Mouse (Mus musculus) testis, adult 10 weeks (tissue): ENCODE results near the gene Gpr137c. TPM values are rescaled to one million over a fixed set of nuclear protein-coding genes. Genes with fewer than 3 reads are reported as not detected.

Experiments used
- polyA plus RNA-seq: library from polyadenylated mRNA; stranded (reverse); fragments of 350-450 nt; fragmentation: Illumina TruSeq; extraction: RNeasy Lipid Tissue Mini Kit (QIAGEN cat#74804); gene quantifications from one replicate; pipeline ENCODE4 v1.2.3, GENCODE M21; 2014; ENCODE audit warnings: low read depth, low replicate concordance

Gene Gpr137c
- 5.7 TPM for polyA plus RNA-seq

DNA sequence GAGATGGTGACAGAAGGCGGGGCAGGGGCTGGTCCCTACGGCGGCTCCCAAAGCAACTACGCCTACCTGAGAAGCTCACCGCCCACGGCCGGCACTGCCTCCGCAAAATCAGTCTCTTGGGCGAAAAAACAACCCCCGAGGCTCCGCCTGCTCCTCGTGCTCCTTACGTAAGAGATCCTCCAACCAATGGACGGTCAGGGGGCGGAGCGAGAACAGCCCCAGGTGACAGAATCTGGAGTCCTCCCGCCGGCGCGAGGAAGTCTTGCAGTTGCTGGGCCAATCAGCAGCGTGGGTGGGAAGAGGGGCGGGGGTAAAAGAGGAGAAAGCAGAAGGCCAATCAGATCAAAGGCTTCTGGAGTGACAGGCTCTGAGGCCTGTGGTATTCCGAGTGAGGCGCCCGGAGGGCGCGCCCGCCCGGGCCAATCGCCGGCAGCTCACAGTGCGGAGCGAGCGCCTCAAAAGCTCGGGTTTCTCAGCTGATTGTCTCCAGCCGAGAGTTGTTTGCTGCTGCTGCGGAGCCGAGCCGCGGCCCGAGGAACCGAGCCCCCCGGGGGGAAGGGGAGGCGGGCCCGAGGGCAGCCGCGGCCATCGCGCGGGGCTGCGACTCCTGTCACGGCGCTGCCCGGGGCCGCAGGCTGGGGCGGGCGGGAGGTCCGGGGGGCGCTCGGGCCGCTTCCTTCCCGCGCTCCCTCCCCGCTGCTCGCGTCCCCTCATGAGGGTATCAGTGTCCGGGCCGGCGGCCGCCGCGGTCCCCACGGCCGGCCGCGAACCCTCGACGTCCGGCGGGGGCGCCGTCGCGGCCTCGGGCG, at the start of gene Gpr137c:
Gene Gpr137c (plus strand): TSS at position 437 of the 809 bp plus-strand sequence.

GRCm38 (mm10) chr14:45220090-45220956, 806 bp downstream of the Gpr137c start, which contains the start of gene Txndc16:
Gene Txndc16 (minus strand): TSS chr14:45220328.

DNA sequence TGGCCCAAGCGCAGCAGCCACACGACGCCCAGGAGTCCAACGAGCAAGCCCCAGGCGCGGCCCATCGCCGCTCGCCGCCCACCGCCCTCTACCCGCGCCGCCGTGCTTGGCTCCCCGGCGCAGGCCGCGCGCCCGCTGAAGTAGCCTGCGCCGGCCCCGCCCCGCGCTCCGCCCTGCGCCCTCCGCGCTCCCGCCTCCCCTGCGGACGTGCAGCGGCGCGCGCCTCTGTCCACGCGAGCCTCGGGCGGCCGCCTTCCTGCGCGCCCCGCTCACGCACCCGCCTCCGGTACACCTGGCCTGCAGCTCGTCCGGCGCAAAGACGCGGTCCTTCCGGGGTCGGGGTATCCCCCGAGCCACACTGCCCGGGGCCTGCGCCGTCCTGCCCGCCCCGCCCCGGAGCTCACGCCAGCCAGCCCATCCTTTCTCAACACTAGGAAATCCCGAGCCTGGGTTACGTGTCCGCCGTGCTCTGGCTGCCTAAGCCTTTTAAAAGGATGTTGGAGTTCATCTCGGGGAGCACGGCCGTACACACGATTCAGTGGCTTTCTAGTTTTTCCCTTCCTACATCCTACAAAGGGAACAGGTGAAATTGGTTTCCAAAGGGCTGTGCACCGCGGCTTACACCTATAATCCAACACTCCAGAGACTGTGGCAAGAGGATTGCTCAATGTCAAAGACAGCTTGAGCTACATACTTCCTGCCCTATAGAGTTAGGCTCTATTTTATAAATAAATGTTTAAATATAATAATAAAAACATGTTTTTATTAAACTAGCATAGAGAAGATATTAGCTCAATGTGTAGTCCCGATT, 99.1 kb downstream of the Gpr137c start, which contains the start of gene Ero1l:
Gene Ero1l (minus strand): TSS at position 346 of the 811 bp plus-strand sequence.

GRCm38 (mm10) chr14:45329589-45330181, 110.2 kb downstream of the Gpr137c start, which contains the start of gene Psmc6:
Gene Psmc6 (plus strand): TSS chr14:45329788.

Other genes starting within 250 kb of the Gpr137c start
- gene Ptger2, start 231.5 kb upstream of the Gpr137c start, polyA plus RNA-seq, result 0.11 TPM
- 54.4 TPM for gene Txndc16, start 611 bp downstream of the Gpr137c start, polyA plus RNA-seq
- gene Ero1l, start 99.1 kb downstream of the Gpr137c start, polyA plus RNA-seq, result 28.9 TPM
- gene Psmc6, start 110.1 kb downstream of the Gpr137c start, polyA plus RNA-seq, result 225 TPM
- gene Styx, start 131.4 kb downstream of the Gpr137c start, polyA plus RNA-seq, result 140 TPM
- gene Gnpnat1, start 185.2 kb downstream of the Gpr137c start, polyA plus RNA-seq, result 38.5 TPM